Mouse (Mus musculus) embryonic fibroblast, embryonic 13.5 days (primary cell): ENCODE data around the gene Polr2c.

Source experiments
- CTCF ChIP-seq: IDR thresholded peaks from 2 replicates; pipeline ENCODE4 v1.5.1; 2011; ENCODE audit warnings: mild to moderate bottlenecking, control low read depth, low read length, moderate library complexity, borderline replicate concordance; ENCODE audit not compliant: insufficient read depth
- POLR2A ChIP-seq: IDR thresholded peaks from 2 replicates; pipeline ENCODE4 v1.6.1; 2011; ENCODE audit warnings: low read depth, mild to moderate bottlenecking, control low read depth, low read length, moderate library complexity

GRCm38 (mm10) chr8:94819671-94820179 is 37.5 kb upstream of the Polr2c start:
- TF ChIP-seq CTCF = no peak
- no peak for TF ChIP-seq POLR2A
